Comparison of ENCODE assay signal across 8 mouse cellular contexts in the genomic region with DNA sequence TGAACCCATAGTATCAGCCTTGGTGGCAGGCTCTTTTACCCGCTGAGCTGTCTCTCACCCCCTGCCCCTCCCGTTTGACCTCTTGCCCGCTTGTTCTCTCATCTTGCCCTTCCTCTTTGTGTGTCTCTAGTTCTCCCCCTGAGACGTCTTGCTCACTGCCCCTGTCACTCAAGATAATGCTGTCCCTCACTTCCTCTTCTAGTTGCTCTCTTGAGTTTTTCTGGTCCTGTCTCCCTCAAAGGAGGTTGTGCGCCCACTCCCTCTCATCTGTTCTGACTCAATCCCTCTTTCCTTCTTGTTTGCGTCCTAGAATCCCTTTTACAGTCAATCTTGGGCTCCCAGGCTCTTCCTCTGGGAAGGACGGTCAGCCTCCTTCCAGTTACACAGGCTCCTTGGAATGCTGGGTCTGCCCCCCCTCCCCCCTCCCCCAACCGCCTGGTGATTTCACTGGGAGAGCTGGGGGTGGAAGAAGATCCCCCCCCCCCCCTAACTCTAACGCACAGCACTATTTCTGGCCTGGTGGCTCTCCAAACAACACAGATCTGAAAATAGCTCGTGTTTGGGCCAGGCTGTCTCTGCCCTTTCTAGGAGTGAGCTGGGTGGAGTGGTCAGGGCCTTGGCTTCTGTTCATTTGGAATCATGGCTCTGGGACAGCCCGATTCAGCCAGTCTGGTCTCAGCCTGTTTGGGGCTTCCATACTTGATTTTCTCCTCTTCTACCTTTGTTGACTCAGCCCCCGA. TPM values are rescaled to one million over a fixed set of nuclear protein-coding genes. Genes with fewer than 3 reads are reported as not detected.
DNase-seq lines count a peak whose midpoint lies in the region; ATAC-seq lines count a peak whose summit lies in the region.

No protein-coding gene starts in this region.

- H3K9ac ChIP-seq in forebrain, embryonic 15.5 days (replicated peaks) = no peak overlapping the region
- H3K9ac ChIP-seq in midbrain, embryonic 15.5 days = no peak overlapping the region

- H3K4me1 ChIP-seq in embryonic facial prominence, embryonic 10.5 days = peaks cover 65% of the 10 kb centered on the region
- peaks cover 11% of the 10 kb centered on the region for H3K4me1 ChIP-seq in forebrain, embryonic 15.5 days
- H3K4me1 ChIP-seq in midbrain, embryonic 15.5 days = peaks cover 19% of the 10 kb centered on the region

- intact Hi-C loops in heart, postnatal 36 days (cut with DNase I) = no loop called here

- H3K27me3 ChIP-seq in embryonic facial prominence, embryonic 10.5 days (replicated peaks; ENCODE audit: low read depth, poor library complexity, severe bottlenecking) = no peaks in the 10 kb centered on the region
- H3K27me3 ChIP-seq in forebrain, embryonic 15.5 days = no peaks in the 10 kb centered on the region; the same call in 1 of the 2 replicates
- no peaks in the 10 kb centered on the region for H3K27me3 ChIP-seq in midbrain, embryonic 15.5 days (replicated peaks)

- no peak overlapping the region for H3K4me2 ChIP-seq in forebrain, embryonic 15.5 days (replicated peaks)
- no peak overlapping the region for H3K4me2 ChIP-seq in midbrain, embryonic 15.5 days

- WGBS in embryonic facial prominence, embryonic 10.5 days = 38% methylated on average over 12 of the region's 12 CpGs
- WGBS in forebrain, embryonic 15.5 days = 54% methylated on average over 12 of the region's 12 CpGs
- WGBS in midbrain, embryonic 15.5 days = 43% methylated on average over 11 of the region's 12 CpGs

- H3K36me3 ChIP-seq in embryonic facial prominence, embryonic 10.5 days (replicated peaks) = no peaks in the 10 kb centered on the region
- H3K36me3 ChIP-seq in forebrain, embryonic 15.5 days = no peaks in the 10 kb centered on the region
- no peaks in the 10 kb centered on the region for H3K36me3 ChIP-seq in midbrain, embryonic 15.5 days (replicated peaks)

- no peaks in the 10 kb centered on the region for H3K9me3 ChIP-seq in embryonic facial prominence, embryonic 10.5 days
- H3K9me3 ChIP-seq in forebrain, embryonic 15.5 days = no peaks in the 10 kb centered on the region
- no peaks in the 10 kb centered on the region for H3K9me3 ChIP-seq in midbrain, embryonic 15.5 days

- ATAC-seq in forebrain, embryonic 15.5 days (replicated peaks) = no peak
- no peak for ATAC-seq in midbrain, embryonic 15.5 days (replicated peaks)
- ATAC-seq in inflammation-experienced regulatory T-cells, adult 6 months = no peak

- DNase-seq in spleen, adult 18-20 months = peak; percentile 20 to 21
- DNase-seq in spleen, adult 12 weeks (ENCODE audit: low spot score) = no peak
- peak; percentile 20 for DNase-seq in embryonic facial prominence, embryonic 10.5 days (ENCODE audit: low spot score)
- peak; percentile 53 to 62 for DNase-seq in heart, postnatal 36 days
- DNase-seq in lung, postnatal 14 days = peak; percentile 61

- no peak overlapping the region for H3K4me3 ChIP-seq in embryonic facial prominence, embryonic 10.5 days
- H3K4me3 ChIP-seq in forebrain, embryonic 15.5 days = no peak overlapping the region
- H3K4me3 ChIP-seq in midbrain, embryonic 15.5 days = no peak overlapping the region

- peak overlapping the region; percentile 0; the same call in 1 of the 2 replicates for H3K27ac ChIP-seq in embryonic facial prominence, embryonic 10.5 days (replicated peaks)
- H3K27ac ChIP-seq in forebrain, embryonic 15.5 days (replicated peaks) = no peak overlapping the region
- no peak overlapping the region for H3K27ac ChIP-seq in midbrain, embryonic 15.5 days

RNA-seq across cellular contexts. Expression of gene Serpine1, which starts 4.3 kb away (rescaled TPM):
- 0.12 TPM in 1 of 2 replicates, not detected in the other for polyA plus RNA-seq in embryonic facial prominence, embryonic 10.5 days (2016; fragmentation: Nextera tagmentation; extraction: Ambion mirVana)
- total RNA-seq in heart, postnatal 36 days (2021) = 10 to 100 TPM; 28.1 to 42.8 TPM
- polyA plus RNA-seq in forebrain, embryonic 15.5 days (2015; fragmentation: Nextera tagmentation; extraction: Ambion mirVana) = 0.14 and 0.28 TPM in 2 replicates
- 0.34 and 0.41 TPM in 2 replicates for polyA plus RNA-seq in midbrain, embryonic 15.5 days (2015; fragmentation: Nextera tagmentation; extraction: Ambion mirVana)
- not detected for polyA plus RNA-seq in inflammation-experienced regulatory T-cells, adult 6 months (2017; shearing (Covaris generic))

RNA-seq across cellular contexts. Expression of gene Ap1s1, which starts 30.4 kb away (rescaled TPM):
- polyA plus RNA-seq in embryonic facial prominence, embryonic 10.5 days (2016; fragmentation: Nextera tagmentation; extraction: Ambion mirVana) = 177 and 178 TPM in 2 replicates
- 10 to 100 TPM; 38.8 to 41.3 TPM for total RNA-seq in heart, postnatal 36 days (2021)
- polyA plus RNA-seq in forebrain, embryonic 15.5 days (2015; fragmentation: Nextera tagmentation; extraction: Ambion mirVana) = 248 and 257 TPM in 2 replicates
- polyA plus RNA-seq in midbrain, embryonic 15.5 days (2015; fragmentation: Nextera tagmentation; extraction: Ambion mirVana) = 284 TPM in 2 replicates
- polyA plus RNA-seq in inflammation-experienced regulatory T-cells, adult 6 months (2017; shearing (Covaris generic)) = 100 to 1,000 TPM in 1 of 3 experiments, 10 to 100 TPM in 2; 66.7 to 117 (median 68.0) TPM

RNA-seq across cellular contexts. Expression of gene Trim56, which starts 39.6 kb away (rescaled TPM):
- 3.7 and 3.8 TPM in 2 replicates for polyA plus RNA-seq in embryonic facial prominence, embryonic 10.5 days (2016; fragmentation: Nextera tagmentation; extraction: Ambion mirVana)
- 10 to 100 TPM; 19.9 to 23.0 TPM for total RNA-seq in heart, postnatal 36 days (2021)
- 3.4 and 3.7 TPM in 2 replicates for polyA plus RNA-seq in forebrain, embryonic 15.5 days (2015; fragmentation: Nextera tagmentation; extraction: Ambion mirVana)
- polyA plus RNA-seq in midbrain, embryonic 15.5 days (2015; fragmentation: Nextera tagmentation; extraction: Ambion mirVana) = 1.9 and 2.5 TPM in 2 replicates
- 10 to 100 TPM; 12.2 to 16.5 (median 15.0) TPM for polyA plus RNA-seq in inflammation-experienced regulatory T-cells, adult 6 months (2017; shearing (Covaris generic))

RNA-seq across cellular contexts. Expression of gene Vgf, which starts 50.2 kb away (rescaled TPM):
- 0.39 and 0.40 TPM in 2 replicates for polyA plus RNA-seq in embryonic facial prominence, embryonic 10.5 days (2016; fragmentation: Nextera tagmentation; extraction: Ambion mirVana)
- total RNA-seq in heart, postnatal 36 days (2021) = under 1 TPM in 1 of 2 experiments, not detected in 1; 0.11 TPM
- 4.0 and 4.4 TPM in 2 replicates for polyA plus RNA-seq in forebrain, embryonic 15.5 days (2015; fragmentation: Nextera tagmentation; extraction: Ambion mirVana)
- polyA plus RNA-seq in midbrain, embryonic 15.5 days (2015; fragmentation: Nextera tagmentation; extraction: Ambion mirVana) = 9.9 and 11.1 TPM in 2 replicates
- polyA plus RNA-seq in inflammation-experienced regulatory T-cells, adult 6 months (2017; shearing (Covaris generic)) = not detected
